Mouse (Mus musculus) neural tube, embryonic 14.5 days (tissue): ENCODE measurements around the gene Zfp790. TPM values are rescaled to one million over a fixed set of nuclear protein-coding genes. Genes with fewer than 3 reads are reported as not detected.

ENCODE experiments used
- ATAC-seq: fragments of 200-750 bp; cut with Nextera tagmentation; 2 replicates; pipeline ENCODE4 v1.8.0; 2017; ENCODE audit warnings: low read depth, mild to moderate bottlenecking, moderate TSS enrichment, moderate library complexity
- H3K27ac ChIP-seq: fragments of 300-500 bp; sonication (generic); 2 replicates; pipeline ENCODE4 v1.5.1; 2014; ENCODE audit warnings: low read depth, mild to moderate bottlenecking, control low read depth, low read length, moderate library complexity, mixed read lengths
- H3K27me3 ChIP-seq: fragments of 300-500 bp; sonication (generic); 2 replicates; pipeline ENCODE4 v1.6.1; 2014; ENCODE audit warnings: low read length; ENCODE audit not compliant: control insufficient read depth, insufficient read depth
- H3K36me3 ChIP-seq: fragments of 300-500 bp; sonication (generic); 2 replicates; pipeline ENCODE4 v1.6.1; 2014; ENCODE audit warnings: low read length, mixed read lengths; ENCODE audit not compliant: control insufficient read depth, insufficient read depth
- H3K4me1 ChIP-seq: fragments of 300-500 bp; sonication (generic); 2 replicates; pipeline ENCODE4 v1.6.1; 2014; ENCODE audit warnings: low read length; ENCODE audit not compliant: control insufficient read depth, insufficient read depth
- H3K4me2 ChIP-seq: fragments of 300-500 bp; sonication (generic); 2 replicates; pipeline ENCODE4 v1.6.1; 2014; ENCODE audit warnings: mild to moderate bottlenecking, low read depth, low read length, control low read depth
- H3K4me3 ChIP-seq: fragments of 300-500 bp; sonication (generic); 2 replicates; pipeline ENCODE4 v1.5.1; 2014; ENCODE audit warnings: low read depth, low read length, control low read depth, mixed read lengths
- H3K9ac ChIP-seq: fragments of 300-500 bp; sonication (generic); replicated peaks from 2 replicates; pipeline ENCODE4 v1.6.1; 2014; ENCODE audit warnings: low read depth, mild to moderate bottlenecking, control low read depth, low read length, mixed read lengths
- H3K9me3 ChIP-seq: fragments of 300-500 bp; sonication (generic); 2 replicates; pipeline ENCODE4 v1.6.1; 2016; ENCODE audit warnings: low read length; ENCODE audit not compliant: control insufficient read depth
- WGBS: fragments of 180-500 bp; shearing (Covaris S2); extraction: QIAGEN DNeasy Blood & Tissue Kit; methylation state at CpG from one replicate; pipeline ENCODE4 v1.1.7; 2014; 5-methylcytosine and 5-hydroxymethylcytosine counted together
- polyA plus RNA-seq: library from polyadenylated mRNA; unstranded; fragments of >200 nt; fragmentation: Nextera tagmentation; extraction: Ambion mirVana; gene quantifications from 2 replicates; pipeline ENCODE4 v1.2.1, GENCODE M21; 2014

The Zfp790 gene
- polyA plus RNA-seq: 28.7 and 36.4 TPM in 2 replicates

DNA sequence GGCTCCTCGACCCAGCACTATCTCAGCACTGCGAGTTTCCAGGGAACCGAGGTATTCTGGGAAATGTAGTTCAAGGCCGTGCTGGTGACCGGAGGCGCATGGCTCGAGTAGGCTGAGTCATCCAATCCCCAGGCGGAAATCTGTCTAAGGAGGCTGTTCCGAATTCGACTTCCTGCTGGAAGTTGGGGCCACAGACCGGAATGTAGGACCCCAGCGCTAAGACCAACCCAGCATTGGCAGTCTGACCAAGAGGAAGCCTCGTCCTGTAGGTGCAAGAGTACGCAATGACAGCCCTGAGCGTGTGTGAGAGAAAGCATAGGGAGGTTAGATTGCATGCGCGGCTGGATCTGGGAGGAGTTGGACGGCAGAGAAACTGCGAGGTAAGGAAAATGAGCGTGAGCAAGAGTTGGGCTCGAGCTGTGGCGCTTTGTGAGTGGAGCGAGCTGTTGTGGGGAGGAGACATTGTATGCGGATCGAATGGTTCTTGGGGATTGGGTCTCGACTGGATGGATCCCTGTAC, at the start of gene Zfp790:
Zfp790 (plus strand) TSS at position 205 of the 520 bp plus-strand sequence.
- Histone ChIP-seq H3K9me3 (no peaks in the 10 kb centered on the region), H3K4me2 (peak within 1 kb of the TSS; percentile 63), H3K4me3 (peak within 1 kb of the TSS; percentile 59), H3K27ac (peak within 1 kb of the TSS; percentile 89), H3K27me3 (no peaks in the 10 kb centered on the region), H3K36me3 (no peaks in the 10 kb centered on the region), H3K4me1 (peaks cover 31% of the 10 kb centered on the region), H3K9ac (peak within 1 kb of the TSS; percentile 67)
- peak; percentile 96 for ATAC-seq
- WGBS: under 1% methylated on average over 26 of the region's 26 CpGs

DNA sequence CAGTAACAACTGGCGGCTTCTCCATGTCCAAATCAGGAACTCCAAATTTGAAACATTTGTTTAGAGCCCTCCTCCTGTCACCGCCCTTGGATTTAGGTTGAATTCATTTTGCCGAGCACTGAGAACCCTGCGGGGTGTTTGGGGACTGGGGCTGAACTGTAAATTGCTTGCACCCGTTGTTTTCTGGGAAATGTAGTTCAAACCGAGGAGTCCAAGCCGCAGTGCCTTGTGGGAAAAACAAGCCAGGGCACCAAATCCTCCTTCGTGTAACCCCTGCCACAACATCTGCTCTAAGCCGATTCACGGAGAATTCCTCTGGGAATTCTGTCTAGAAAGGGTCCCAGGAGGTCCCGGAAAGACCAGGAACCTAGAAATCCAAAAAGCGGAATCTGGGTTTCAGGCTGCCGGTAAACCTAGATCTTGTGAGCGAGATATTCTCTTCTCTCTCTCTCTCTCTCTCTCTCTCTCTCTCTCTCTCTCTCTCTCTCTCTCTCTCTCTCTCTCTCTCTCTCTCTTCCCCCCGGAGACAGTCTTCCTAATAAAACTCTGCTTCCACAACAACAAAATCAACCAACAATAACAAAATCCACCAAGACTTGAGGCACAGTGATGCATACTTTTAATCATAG, 48.7 kb upstream of the Zfp790 start:
- no peaks in the 10 kb centered on the region for H3K27me3 ChIP-seq
- ATAC-seq: peak; percentile 56
- 2% methylated on average over 15 of the region's 15 CpGs for WGBS
- H3K36me3 ChIP-seq: no peaks in the 10 kb centered on the region; the same call in 1 of the 2 replicates
- H3K9me3 ChIP-seq: no peaks in the 10 kb centered on the region
- peaks cover 12% of the 10 kb centered on the region for H3K4me1 ChIP-seq
- peak overlapping the region; percentile 64 for H3K9ac ChIP-seq
- peak overlapping the region; percentile 72 for H3K4me2 ChIP-seq
- peak overlapping the region; percentile 67 for H3K27ac ChIP-seq
- H3K4me3 ChIP-seq: peak overlapping the region; percentile 57

DNA sequence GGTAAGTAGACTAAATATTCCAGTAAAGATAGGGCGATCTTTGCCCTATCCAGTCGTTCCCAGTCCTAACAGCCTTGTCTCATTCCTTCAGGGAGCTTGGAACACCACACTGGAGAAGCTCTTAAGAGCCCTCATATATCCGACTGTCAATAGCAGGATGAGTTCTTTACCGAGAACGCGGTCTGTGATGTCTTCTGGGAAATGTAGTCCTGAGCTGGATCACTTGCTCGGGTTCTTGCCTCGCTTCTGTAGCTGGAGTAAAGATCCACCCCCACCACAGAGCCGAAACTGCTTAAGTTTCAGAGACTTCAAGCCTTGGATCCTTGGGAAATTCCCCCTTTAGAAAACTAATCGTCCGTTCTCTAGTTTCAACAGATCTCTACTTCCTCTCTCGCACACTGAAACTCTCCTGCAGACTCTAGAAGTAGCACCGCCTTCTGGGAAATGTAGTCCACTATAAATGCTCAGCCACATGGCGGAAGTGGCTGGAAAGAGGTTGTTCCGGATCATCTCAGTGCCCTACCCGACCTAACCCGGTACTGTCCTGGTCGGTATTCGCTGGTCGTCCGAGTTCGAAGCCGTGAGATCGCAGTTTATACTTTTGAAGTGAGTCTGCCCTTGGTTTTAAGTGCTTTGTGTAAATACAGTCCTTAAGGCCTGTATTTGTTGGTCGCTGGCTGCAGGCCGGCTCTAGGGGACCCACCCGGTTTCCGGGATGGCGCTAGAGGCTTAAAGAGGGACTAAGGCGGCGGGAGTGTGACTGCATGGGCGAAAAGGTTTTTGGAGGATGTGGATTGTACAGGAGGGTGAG, 47.6 kb upstream of the Zfp790 start, which contains the start of gene Zfp84:
Zfp84 (plus strand) TSS at position 463 of the 811 bp plus-strand sequence.
- peaks cover 12% of the 10 kb centered on the region for H3K4me1 ChIP-seq
- H3K27ac ChIP-seq: peak within 1 kb of the TSS; percentile 76; the same call in 1 of the 2 replicates
- H3K27me3 ChIP-seq: no peaks in the 10 kb centered on the region
- H3K4me3 ChIP-seq: peak within 1 kb of the TSS; percentile 57
- no peaks in the 10 kb centered on the region for H3K9me3 ChIP-seq
- H3K9ac ChIP-seq: peak within 1 kb of the TSS; percentile 64
- peak within 1 kb of the TSS; percentile 72 for H3K4me2 ChIP-seq
- WGBS: under 1% methylated on average over 32 of the region's 32 CpGs
- H3K36me3 ChIP-seq: peaks cover 3% of the 10 kb centered on the region; the same call in 1 of the 2 replicates
- peak; percentile 94 for ATAC-seq

DNA sequence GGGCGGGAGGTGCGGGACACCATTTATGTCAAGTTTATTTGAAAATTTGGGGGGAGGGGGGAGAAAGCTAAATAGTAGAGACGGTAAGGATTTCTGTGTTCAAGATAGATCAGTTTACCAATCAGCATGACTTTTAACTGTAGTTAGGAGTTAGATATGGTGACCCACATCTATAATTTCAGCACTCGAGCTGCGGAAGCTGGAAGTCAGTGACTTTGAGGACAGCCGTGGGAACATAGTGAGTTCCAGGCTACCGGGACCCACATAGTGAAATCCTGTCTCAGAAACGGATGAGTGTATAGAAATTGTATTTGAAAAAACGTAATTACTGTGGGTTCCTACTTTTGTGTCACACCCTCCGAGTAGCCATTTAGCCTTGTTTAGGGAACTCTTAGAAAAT, 46.9 kb upstream of the Zfp790 start:
- Histone ChIP-seq H3K9me3 (no peaks in the 10 kb centered on the region), H3K4me2 (peak overlapping the region; percentile 72), H3K4me1 (peaks cover 12% of the 10 kb centered on the region), H3K27me3 (no peaks in the 10 kb centered on the region), H3K9ac (peak overlapping the region; percentile 58), H3K36me3 (peaks cover 9% of the 10 kb centered on the region; the same call in 1 of the 2 replicates), H3K4me3 (peak overlapping the region; percentile 57), H3K27ac (no peak overlapping the region)
- WGBS: 9% methylated on average over 10 of the region's 10 CpGs
- ATAC-seq: no peak

DNA sequence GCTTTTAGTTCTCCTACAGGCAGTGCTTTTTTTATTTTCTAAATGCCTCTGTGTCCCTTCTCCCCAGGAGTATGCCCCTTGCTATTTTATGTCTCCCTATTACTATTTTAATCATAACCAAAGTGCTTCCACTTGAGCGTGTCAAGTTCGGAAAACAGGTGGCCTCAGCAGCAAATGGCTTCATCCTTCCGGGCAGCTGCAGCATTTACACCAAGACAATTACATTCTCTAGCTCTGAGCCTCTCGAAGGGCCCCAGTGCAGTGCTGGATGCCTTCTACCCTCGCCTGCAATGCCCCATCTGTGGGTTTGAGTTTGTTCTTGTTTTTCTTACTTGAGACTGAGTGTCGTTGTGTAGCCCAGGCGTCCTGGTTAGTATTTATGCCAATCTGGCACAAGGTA, 42.4 kb upstream of the Zfp790 start:
- peaks cover 45% of the 10 kb centered on the region for H3K36me3 ChIP-seq
- WGBS: 89% methylated on average over 7 of the region's 7 CpGs
- H3K9ac ChIP-seq: no peak overlapping the region
- no peak overlapping the region for H3K27ac ChIP-seq
- H3K27me3 ChIP-seq: no peaks in the 10 kb centered on the region
- no peak overlapping the region for H3K4me3 ChIP-seq
- no peak overlapping the region for H3K4me2 ChIP-seq
- peaks cover 6% of the 10 kb centered on the region for H3K4me1 ChIP-seq
- no peak for ATAC-seq
- H3K9me3 ChIP-seq: no peaks in the 10 kb centered on the region

DNA sequence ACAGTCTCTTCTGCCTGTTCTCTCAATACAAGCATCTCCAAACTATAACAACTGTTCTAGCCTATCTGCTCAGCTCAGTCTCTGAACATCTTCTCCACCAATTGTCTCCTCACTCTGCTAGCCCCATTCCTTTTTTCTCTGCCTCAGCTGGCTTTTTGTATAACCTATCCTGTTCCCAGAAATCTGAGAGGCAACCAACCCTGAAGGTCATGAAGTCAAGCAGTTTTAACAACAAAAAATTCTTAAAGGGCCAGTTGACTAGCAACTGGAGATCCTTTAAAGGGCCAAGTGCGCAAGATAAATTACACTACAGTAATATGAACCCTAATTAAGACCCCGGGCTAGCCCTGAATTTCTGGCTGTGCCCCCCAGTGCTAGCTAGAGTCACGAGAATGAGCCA, 41.5 kb upstream of the Zfp790 start:
- Histone ChIP-seq H3K27ac (no peak overlapping the region), H3K4me3 (no peak overlapping the region), H3K36me3 (peaks cover 52% of the 10 kb centered on the region), H3K9ac (no peak overlapping the region), H3K27me3 (no peaks in the 10 kb centered on the region), H3K9me3 (no peaks in the 10 kb centered on the region), H3K4me2 (no peak overlapping the region), H3K4me1 (peaks cover 2% of the 10 kb centered on the region)
- no peak for ATAC-seq
- 91% methylated on average over 3 of the region's 3 CpGs for WGBS

DNA sequence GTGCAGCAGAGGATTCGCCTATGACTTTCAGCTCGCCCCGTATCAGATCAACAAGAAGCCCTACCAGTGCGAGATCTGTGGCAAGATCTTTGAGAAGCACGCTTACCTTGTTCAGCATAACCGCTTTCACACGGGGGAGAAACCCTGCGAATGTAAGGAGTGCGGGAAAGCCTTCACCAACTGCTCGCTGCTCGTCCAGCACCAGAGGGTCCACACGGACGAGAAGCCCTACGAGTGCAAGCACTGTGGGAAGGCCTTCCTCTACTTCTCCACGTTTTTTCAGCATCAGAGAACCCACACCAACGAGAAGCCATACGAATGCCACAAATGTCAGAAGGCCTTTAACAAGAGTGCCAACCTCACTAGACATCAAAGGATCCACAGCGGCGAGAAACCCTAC, 39.3 kb upstream of the Zfp790 start:
- no peak overlapping the region for H3K9ac ChIP-seq
- no peak overlapping the region for H3K4me2 ChIP-seq
- peaks cover 52% of the 10 kb centered on the region for H3K36me3 ChIP-seq
- H3K4me1 ChIP-seq: no peaks in the 10 kb centered on the region
- no peak overlapping the region for H3K4me3 ChIP-seq
- H3K27ac ChIP-seq: no peak overlapping the region
- 97% methylated on average over 19 of the region's 19 CpGs for WGBS
- no peak for ATAC-seq
- H3K9me3 ChIP-seq: no peaks in the 10 kb centered on the region
- H3K27me3 ChIP-seq: no peaks in the 10 kb centered on the region

DNA sequence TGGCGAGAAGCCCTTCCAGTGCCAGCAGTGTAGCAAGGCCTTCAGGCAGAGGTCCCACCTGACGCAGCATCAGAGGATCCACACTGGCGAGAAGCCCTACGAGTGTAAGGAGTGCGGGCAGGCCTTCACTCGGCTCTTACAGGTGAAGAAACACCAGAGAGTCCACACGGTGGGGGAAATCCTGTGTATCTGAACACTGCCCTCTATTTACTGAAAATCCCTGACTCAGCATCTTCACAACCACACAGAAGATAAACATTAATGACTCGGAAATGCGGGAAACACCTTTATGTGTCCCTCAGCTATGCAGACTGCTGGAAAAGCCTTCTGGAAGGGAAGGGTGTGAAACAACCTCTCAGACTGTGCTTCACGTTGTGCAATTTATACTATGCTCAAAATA, 38.5 kb upstream of the Zfp790 start:
- WGBS: 95% methylated on average over 10 of the region's 10 CpGs
- no peak overlapping the region for H3K4me2 ChIP-seq
- H3K9ac ChIP-seq: no peak overlapping the region
- no peak overlapping the region for H3K4me3 ChIP-seq
- H3K4me1 ChIP-seq: no peaks in the 10 kb centered on the region
- no peaks in the 10 kb centered on the region for H3K27me3 ChIP-seq
- no peak for ATAC-seq
- H3K9me3 ChIP-seq: no peaks in the 10 kb centered on the region
- H3K36me3 ChIP-seq: peaks cover 52% of the 10 kb centered on the region
- H3K27ac ChIP-seq: no peak overlapping the region
